Mouse (Mus musculus): ENCODE data around the gene Syn3. TPM values are rescaled to one million over a fixed set of nuclear protein-coding genes. Genes with fewer than 3 reads are reported as not detected.

Syn3 gene
- polyA plus RNA-seq, 1 experiment from 2014 or later = 2.1 TPM

GRCm38 (mm10) chr10:86485971-86486370, 12.7 kb downstream of the Syn3 start:
- no peaks in the 10 kb centered on the region for H3K9me3 ChIP-seq
- H3K36me3 ChIP-seq = no peaks in the 10 kb centered on the region
- no peak overlapping the region for H3K9ac ChIP-seq
- no peak overlapping the region for H3K4me2 ChIP-seq (replicated peaks)
- H3K27me3 ChIP-seq (replicated peaks) = no peaks in the 10 kb centered on the region
- WGBS = 77% methylated on average over 4 of the region's 4 CpGs
- H3K4me3 ChIP-seq (replicated peaks) = no peak overlapping the region
- no peak overlapping the region for H3K27ac ChIP-seq
- H3K4me1 ChIP-seq (replicated peaks) = no peaks in the 10 kb centered on the region; the same call in 1 of the 2 replicates
- no peak for ATAC-seq

- Histone ChIP-seq H3K9ac (no peak overlapping the region), H3K4me2 (replicated peaks) (no peak overlapping the region), H3K27me3 (replicated peaks) (no peaks in the 10 kb centered on the region), H3K9me3 (no peaks in the 10 kb centered on the region), H3K27ac (no peak overlapping the region), H3K4me1 (replicated peaks) (no peaks in the 10 kb centered on the region; the same call in 1 of the 2 replicates), H3K36me3 (no peaks in the 10 kb centered on the region), H3K4me3 (replicated peaks) (no peak overlapping the region)
- ATAC-seq = no peak
- 23% methylated on average over 3 of the region's 3 CpGs for WGBS
Observed at GRCm38 (mm10) chr10:86483968-86484367, 14.7 kb downstream of the Syn3 start.

GRCm38 (mm10) chr10:86482496-86482895, 16.2 kb downstream of the Syn3 start:
- Histone ChIP-seq H3K36me3 (no peaks in the 10 kb centered on the region), H3K9me3 (no peaks in the 10 kb centered on the region), H3K9ac (no peak overlapping the region), H3K27me3 (replicated peaks) (no peaks in the 10 kb centered on the region), H3K27ac (no peak overlapping the region), H3K4me3 (replicated peaks) (no peak overlapping the region), H3K4me2 (replicated peaks) (no peak overlapping the region), H3K4me1 (replicated peaks) (no peaks in the 10 kb centered on the region; the same call in 1 of the 2 replicates)
- WGBS = 34% methylated on average over 1 of the region's 1 CpGs
- ATAC-seq = no peak

GRCm38 (mm10) chr10:86480711-86481110, 18.0 kb downstream of the Syn3 start:
- Histone ChIP-seq H3K4me2 (replicated peaks) (no peak overlapping the region), H3K4me3 (replicated peaks) (no peak overlapping the region), H3K9ac (no peak overlapping the region), H3K36me3 (no peaks in the 10 kb centered on the region), H3K27me3 (replicated peaks) (no peaks in the 10 kb centered on the region), H3K9me3 (no peaks in the 10 kb centered on the region), H3K27ac (no peak overlapping the region), H3K4me1 (replicated peaks) (no peaks in the 10 kb centered on the region; the same call in 1 of the 2 replicates)
- ATAC-seq = no peak
- WGBS = 89% methylated on average over 6 of the region's 6 CpGs

GRCm38 (mm10) chr10:86479718-86480121, 19.0 kb downstream of the Syn3 start:
- H3K27me3 ChIP-seq (replicated peaks) = no peaks in the 10 kb centered on the region
- ATAC-seq = no peak
- no peaks in the 10 kb centered on the region for H3K36me3 ChIP-seq
- H3K4me2 ChIP-seq (replicated peaks) = no peak overlapping the region
- H3K4me3 ChIP-seq (replicated peaks) = no peak overlapping the region
- H3K9me3 ChIP-seq = no peaks in the 10 kb centered on the region
- H3K4me1 ChIP-seq (replicated peaks) = peaks cover 2% of the 10 kb centered on the region; the same call in 1 of the 2 replicates
- H3K27ac ChIP-seq = no peak overlapping the region
- no peak overlapping the region for H3K9ac ChIP-seq
- 38% methylated on average over 4 of the region's 4 CpGs for WGBS

GRCm38 (mm10) chr10:86476720-86477119, 22.0 kb downstream of the Syn3 start:
- ATAC-seq = no peak
- 0 out of 2 replicates have a peak, but pooled peaks cover 4% of the 10 kb centered on the region for H3K4me1 ChIP-seq (replicated peaks)
- no peak overlapping the region for H3K4me2 ChIP-seq (replicated peaks)
- H3K27me3 ChIP-seq (replicated peaks) = no peaks in the 10 kb centered on the region
- no peaks in the 10 kb centered on the region for H3K36me3 ChIP-seq
- WGBS = 88% methylated on average over 7 of the region's 7 CpGs
- H3K27ac ChIP-seq = no peak overlapping the region
- no peak overlapping the region for H3K9ac ChIP-seq
- H3K9me3 ChIP-seq = no peaks in the 10 kb centered on the region
- no peak overlapping the region for H3K4me3 ChIP-seq (replicated peaks)

GRCm38 (mm10) chr10:86475270-86475669, 23.4 kb downstream of the Syn3 start:
- H3K4me2 ChIP-seq (replicated peaks) = no peak overlapping the region
- no peaks in the 10 kb centered on the region for H3K27me3 ChIP-seq (replicated peaks)
- no peaks in the 10 kb centered on the region for H3K9me3 ChIP-seq
- H3K36me3 ChIP-seq = no peaks in the 10 kb centered on the region
- WGBS = 83% methylated on average over 5 of the region's 5 CpGs
- 0 out of 2 replicates have a peak, but pooled peaks cover 4% of the 10 kb centered on the region for H3K4me1 ChIP-seq (replicated peaks)
- H3K27ac ChIP-seq = no peak overlapping the region
- no peak overlapping the region for H3K4me3 ChIP-seq (replicated peaks)
- ATAC-seq = no peak
- H3K9ac ChIP-seq = no peak overlapping the region

- 35% methylated on average over 8 of the region's 8 CpGs for WGBS
- Histone ChIP-seq H3K27me3 (replicated peaks) (no peaks in the 10 kb centered on the region), H3K9ac (no peak overlapping the region), H3K4me2 (replicated peaks) (no peak overlapping the region), H3K4me1 (replicated peaks) (0 out of 2 replicates have a peak, but pooled peaks cover 4% of the 10 kb centered on the region), H3K9me3 (no peaks in the 10 kb centered on the region), H3K36me3 (no peaks in the 10 kb centered on the region), H3K4me3 (replicated peaks) (no peak overlapping the region), H3K27ac (no peak overlapping the region)
- no peak for ATAC-seq
Observed at GRCm38 (mm10) chr10:86474176-86475154, 24.2 kb downstream of the Syn3 start.

GRCm38 (mm10) chr10:86473637-86474154, 25.0 kb downstream of the Syn3 start:
- no peak overlapping the region for H3K9ac ChIP-seq
- no peak overlapping the region for H3K4me3 ChIP-seq (replicated peaks)
- H3K9me3 ChIP-seq = no peaks in the 10 kb centered on the region
- H3K4me2 ChIP-seq (replicated peaks) = no peak overlapping the region
- 0 out of 2 replicates have a peak, but pooled peaks cover 4% of the 10 kb centered on the region for H3K4me1 ChIP-seq (replicated peaks)
- WGBS = 44% methylated on average over 3 of the region's 3 CpGs
- ATAC-seq = 0 out of 2 replicates have a peak, but pooled peaks have one; percentile 39
- H3K27ac ChIP-seq = no peak overlapping the region
- no peaks in the 10 kb centered on the region for H3K27me3 ChIP-seq (replicated peaks)
- H3K36me3 ChIP-seq = no peaks in the 10 kb centered on the region

- Histone ChIP-seq H3K4me3 (replicated peaks) (no peak overlapping the region), H3K9ac (no peak overlapping the region), H3K36me3 (no peaks in the 10 kb centered on the region), H3K9me3 (no peaks in the 10 kb centered on the region), H3K4me1 (replicated peaks) (no peaks in the 10 kb centered on the region), H3K27me3 (replicated peaks) (no peaks in the 10 kb centered on the region), H3K27ac (no peak overlapping the region), H3K4me2 (replicated peaks) (no peak overlapping the region)
- no peak for ATAC-seq
- 71% methylated on average over 13 of the region's 13 CpGs for WGBS
Observed at GRCm38 (mm10) chr10:86468612-86469546, 29.8 kb downstream of the Syn3 start.

- H3K36me3 ChIP-seq = no peaks in the 10 kb centered on the region
- H3K9ac ChIP-seq = no peak overlapping the region
- H3K4me3 ChIP-seq (replicated peaks) = no peak overlapping the region
- H3K4me1 ChIP-seq (replicated peaks) = no peaks in the 10 kb centered on the region
- 0 out of 2 replicates have a peak overlapping the region, but pooled peaks have one; percentile 27 for H3K4me2 ChIP-seq (replicated peaks)
- peak; percentile 79 for ATAC-seq
- H3K27ac ChIP-seq = no peak overlapping the region
- no peaks in the 10 kb centered on the region for H3K9me3 ChIP-seq
- no peaks in the 10 kb centered on the region for H3K27me3 ChIP-seq (replicated peaks)
- 20% methylated on average over 5 of the region's 5 CpGs for WGBS
Observed at GRCm38 (mm10) chr10:86463538-86464199, 35.0 kb downstream of the Syn3 start.
